Mouse (Mus musculus) adrenal gland (tissue): Measurements from ENCODE around the gene Lama4.

Experiments used
- intact Hi-C: fragments of 180-260 bp; cut with DNase I; formaldehyde crosslinking; loops from one replicate; pipeline ENCODE4 v1.15.1; 2025

Gene Lama4

GRCm38 (mm10) chr10:38993632-38994424 lies 28.5 kb downstream of the Lama4 start:
- intact Hi-C loops = no loop called here

- intact Hi-C loops = no loop called here
Measured at GRCm38 (mm10) chr10:38994719-38995450, 29.6 kb downstream of the Lama4 start.

- intact Hi-C loops = no loop called here
Measured at GRCm38 (mm10) chr10:38995896-38996295, 30.6 kb downstream of the Lama4 start.

- intact Hi-C loops = no loop called here
Measured at GRCm38 (mm10) chr10:39000951-39001350, 35.6 kb downstream of the Lama4 start.

- intact Hi-C loops = no loop called here
Measured at GRCm38 (mm10) chr10:39002521-39002920, 37.2 kb downstream of the Lama4 start.

GRCm38 (mm10) chr10:39003520-39003919 lies 38.2 kb downstream of the Lama4 start:
- intact Hi-C loops = no loop called here

- intact Hi-C loops = no loop called here
Measured at GRCm38 (mm10) chr10:39005494-39005893, 40.2 kb downstream of the Lama4 start.

GRCm38 (mm10) chr10:39006433-39007105 lies 41.3 kb downstream of the Lama4 start:
- intact Hi-C loops = no loop called here

- intact Hi-C loops = no loop called here
Measured at GRCm38 (mm10) chr10:39014836-39015235, 49.5 kb downstream of the Lama4 start.

GRCm38 (mm10) chr10:39017986-39018385 lies 52.7 kb downstream of the Lama4 start:
- intact Hi-C loops = no loop called here

- intact Hi-C loops = no loop called here
Measured at GRCm38 (mm10) chr10:39018635-39019034, 53.3 kb downstream of the Lama4 start.

GRCm38 (mm10) chr10:39023618-39024256 lies 58.4 kb downstream of the Lama4 start:
- intact Hi-C loops = no loop called here

GRCm38 (mm10) chr10:39026529-39026928 lies 61.2 kb downstream of the Lama4 start:
- intact Hi-C loops = no loop called here

- intact Hi-C loops = no loop called here
Measured at GRCm38 (mm10) chr10:39027058-39027457, 61.7 kb downstream of the Lama4 start.

GRCm38 (mm10) chr10:39028403-39028802 lies 63.1 kb downstream of the Lama4 start:
- intact Hi-C loops = no loop called here

- intact Hi-C loops = no loop called here
Measured at GRCm38 (mm10) chr10:39029297-39030147, 64.2 kb downstream of the Lama4 start.

- intact Hi-C loops = no loop called here
Measured at GRCm38 (mm10) chr10:39030148-39030685, 64.9 kb downstream of the Lama4 start.

- intact Hi-C loops = no loop called here
Measured at GRCm38 (mm10) chr10:39039564-39039963, 74.2 kb downstream of the Lama4 start.

- intact Hi-C loops = loop anchor here (2.0 kb wide), 1 partner anchor 163 kb away; no protein-coding TSS in a partner anchor
Measured at GRCm38 (mm10) chr10:39040026-39040425, 74.7 kb downstream of the Lama4 start.

- intact Hi-C loops = no loop called here
Measured at GRCm38 (mm10) chr10:39044476-39044995, 79.2 kb downstream of the Lama4 start.
